Mouse (Mus musculus) spleen, postnatal 10 days (tissue): ENCODE measurements around the gene Hexim1.
A peak's percentile ranks its signal among the peaks of the same experiment; 100 is the strongest.

Experiments used
- DNase-seq, 2 experiments: peaks; one replicate each; pipeline ENCODE4 v3.0.0; 2021 to 2022; ENCODE audit warnings: low spot score in 2 of 2

Hexim1 gene

GRCm38 (mm10) chr11:103116959-103117590 is 1.0 kb downstream of the Hexim1 start:
- peak; percentile 85 to 86 for DNase-seq

GRCm38 (mm10) chr11:103117591-103118009 is 1.6 kb downstream of the Hexim1 start:
- DNase-seq, result peak in 1 of 2 experiments; percentile 63

- no peak for DNase-seq
Measured at GRCm38 (mm10) chr11:103118866-103119265, 2.8 kb downstream of the Hexim1 start.

- DNase-seq, result no peak
Measured at GRCm38 (mm10) chr11:103119609-103120008, 3.6 kb downstream of the Hexim1 start.

- DNase-seq, result no peak
Measured at GRCm38 (mm10) chr11:103120315-103120714, 4.3 kb downstream of the Hexim1 start.

- DNase-seq, result peak; percentile 70 to 87
Measured at GRCm38 (mm10) chr11:103131701-103132575, 15.9 kb downstream of the Hexim1 start, which contains the start of gene Hexim2. Gene Hexim2, plus strand, starts transcription at chr11:103132429.

GRCm38 (mm10) chr11:103132576-103133455 is 16.8 kb downstream of the Hexim1 start:
- peak; percentile 100 for DNase-seq

GRCm38 (mm10) chr11:103133456-103134185 is 17.6 kb downstream of the Hexim1 start:
- no peak for DNase-seq

GRCm38 (mm10) chr11:103134221-103134620 is 18.2 kb downstream of the Hexim1 start:
- no peak for DNase-seq

- peak in 1 of 2 experiments; percentile 14 for DNase-seq
Measured at GRCm38 (mm10) chr11:103136039-103136577, 20.1 kb downstream of the Hexim1 start.

- DNase-seq, result no peak
Measured at GRCm38 (mm10) chr11:103139951-103140762, 24.1 kb downstream of the Hexim1 start.

GRCm38 (mm10) chr11:103140763-103141100 is 24.7 kb downstream of the Hexim1 start:
- no peak for DNase-seq

GRCm38 (mm10) chr11:103141101-103141943 is 25.3 kb downstream of the Hexim1 start:
- peak in 1 of 2 experiments; percentile 15 for DNase-seq

GRCm38 (mm10) chr11:103141944-103142255 is 25.9 kb downstream of the Hexim1 start:
- no peak for DNase-seq

- peak in 1 of 2 experiments; percentile 46 for DNase-seq
Measured at GRCm38 (mm10) chr11:103142441-103143182, 26.6 kb downstream of the Hexim1 start.

- DNase-seq, result no peak
Measured at GRCm38 (mm10) chr11:103144309-103145285, 28.6 kb downstream of the Hexim1 start.

- no peak for DNase-seq
Measured at GRCm38 (mm10) chr11:103146386-103146785, 30.4 kb downstream of the Hexim1 start.
